Mouse (Mus musculus) layer of hippocampus, adult 18-20 months (tissue): ENCODE results near the gene Sh3kbp1. TPM values are rescaled to one million over a fixed set of nuclear protein-coding genes. Genes with fewer than 3 reads are reported as not detected.

ENCODE experiments used
- DNase-seq, 2 experiments: peaks; one replicate each; pipeline ENCODE4 v3.0.0; 2022; ENCODE audit warnings: low spot score in 2 of 2
- total RNA-seq, 2 experiments: library from RNA; stranded (reverse); gene quantifications; 2 replicates each; pipeline ENCODE4 v1.2.3; 2021

The Sh3kbp1 gene
- total RNA-seq, 2 experiments from 2014 or later = 35.9 to 37.9 TPM

- no peak for DNase-seq
Measured at GRCm38 (mm10) chrX:159911613-159912012, 284.5 kb downstream of the Sh3kbp1 start.

GRCm38 (mm10) chrX:159912061-159912460, 285.0 kb downstream of the Sh3kbp1 start:
- no peak for DNase-seq

- no peak for DNase-seq
Measured at GRCm38 (mm10) chrX:159913489-159913888, 286.4 kb downstream of the Sh3kbp1 start.

- no peak for DNase-seq
Measured at GRCm38 (mm10) chrX:159915125-159915524, 288.1 kb downstream of the Sh3kbp1 start.

- DNase-seq = no peak
Measured at GRCm38 (mm10) chrX:159924759-159925158, 297.7 kb downstream of the Sh3kbp1 start.

- DNase-seq = no peak
Measured at GRCm38 (mm10) chrX:159928165-159928564, 301.1 kb downstream of the Sh3kbp1 start.

GRCm38 (mm10) chrX:159928834-159929233, 301.8 kb downstream of the Sh3kbp1 start:
- DNase-seq = no peak

- peak in 1 of 2 experiments; percentile 14 for DNase-seq
Measured at GRCm38 (mm10) chrX:159932027-159932426, 305.0 kb downstream of the Sh3kbp1 start.

- no peak for DNase-seq
Measured at GRCm38 (mm10) chrX:159942569-159942968, 315.5 kb downstream of the Sh3kbp1 start.

- DNase-seq = no peak
Measured at GRCm38 (mm10) chrX:159943586-159943985, 316.5 kb downstream of the Sh3kbp1 start.

GRCm38 (mm10) chrX:159953546-159954429, 326.7 kb downstream of the Sh3kbp1 start:
- DNase-seq = no peak

GRCm38 (mm10) chrX:159954430-159954779, 327.3 kb downstream of the Sh3kbp1 start:
- no peak for DNase-seq

GRCm38 (mm10) chrX:159955433-159955832, 328.4 kb downstream of the Sh3kbp1 start:
- no peak for DNase-seq

- DNase-seq = no peak
Measured at GRCm38 (mm10) chrX:159961385-159961784, 334.3 kb downstream of the Sh3kbp1 start.

- DNase-seq = peak; percentile 22 to 71
Measured at GRCm38 (mm10) chrX:159963273-159963672, 336.2 kb downstream of the Sh3kbp1 start.

GRCm38 (mm10) chrX:159963925-159964324, 336.9 kb downstream of the Sh3kbp1 start:
- peak; percentile 37 to 63 for DNase-seq

GRCm38 (mm10) chrX:159969025-159969424, 342.0 kb downstream of the Sh3kbp1 start:
- no peak for DNase-seq

GRCm38 (mm10) chrX:159971091-159971779, 344.2 kb downstream of the Sh3kbp1 start:
- no peak for DNase-seq

GRCm38 (mm10) chrX:159973730-159974129, 346.7 kb downstream of the Sh3kbp1 start:
- peak in 1 of 2 experiments; percentile 20 for DNase-seq

- peak in 1 of 2 experiments; percentile 3 for DNase-seq
Measured at GRCm38 (mm10) chrX:159976243-159976642, 349.2 kb downstream of the Sh3kbp1 start.

- peak in 1 of 2 experiments; percentile 15 for DNase-seq
Measured at GRCm38 (mm10) chrX:159988002-159988960, 361.2 kb downstream of the Sh3kbp1 start, which contains the start of gene Map3k15. Gene Map3k15 (plus strand): TSS chrX:159988433.
